Mouse (Mus musculus): Measurements from ENCODE around the gene Ifna13.

Gene Ifna13

GRCm38 (mm10) chr4:88644359-88644758 lies at the start of gene Ifna13:
TSS of gene Ifna13 (minus strand) at chr4:88644459.
- no peak for DNase-seq (ENCODE audit: low spot score in 2 of 2)

DNA sequence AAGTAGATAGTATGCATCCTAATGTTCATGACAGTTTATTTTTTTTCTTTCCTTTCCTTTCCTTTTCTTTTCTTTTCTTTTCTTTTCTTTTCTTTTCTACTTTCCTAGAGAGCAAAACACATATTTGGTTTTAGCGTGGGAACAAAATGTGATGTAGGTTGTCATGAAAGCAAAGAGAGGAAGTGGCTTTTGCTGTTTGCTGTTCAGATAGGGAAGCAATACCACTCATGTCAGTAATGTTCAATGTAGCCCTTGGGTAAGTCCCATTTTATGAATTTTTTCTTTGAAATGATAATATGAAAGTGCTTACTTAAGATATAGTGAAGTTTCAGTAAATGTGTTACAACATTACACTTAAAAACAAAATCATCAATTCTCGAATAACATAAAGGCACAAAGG lies 49.1 kb upstream of the Ifna13 start:
- DNase-seq (ENCODE audit: low spot score in 2 of 2) = no peak

- no peak for DNase-seq (ENCODE audit: low spot score in 2 of 2)
These were observed 48.3 kb upstream of the Ifna13 start for GRCm38 (mm10) chr4:88692537-88692936.

DNA sequence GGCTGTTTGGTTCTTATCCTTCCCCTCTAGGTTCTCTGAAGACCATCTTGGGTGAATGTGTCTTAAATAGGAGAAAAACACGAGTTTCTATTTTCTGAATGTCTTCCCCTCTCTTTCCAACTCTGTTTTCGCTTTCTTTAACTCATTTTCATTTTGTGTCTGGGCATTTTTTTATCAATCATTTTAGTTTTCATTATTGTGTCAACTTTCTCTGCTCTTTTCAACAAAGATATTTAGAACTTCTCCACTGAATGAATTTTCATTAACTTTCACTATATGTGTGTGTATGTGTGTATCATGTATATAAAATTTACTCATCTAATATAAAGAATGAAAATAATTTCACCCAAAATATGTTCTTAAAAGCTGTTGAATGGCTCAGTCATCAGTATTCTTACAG lies 47.0 kb upstream of the Ifna13 start, which contains the start of gene Ifnab:
Gene Ifnab (minus strand): TSS at position 101 of the 400 bp plus-strand sequence.
- no peak for DNase-seq (ENCODE audit: low spot score in 2 of 2)

GRCm38 (mm10) chr4:88683812-88684211 lies 39.6 kb upstream of the Ifna13 start, which contains the start of gene Ifna2:
TSS of gene Ifna2 (minus strand) at chr4:88683912.
- no peak for DNase-seq (ENCODE audit: low spot score in 2 of 2)

- no peak for DNase-seq (ENCODE audit: low spot score in 2 of 2)
These were observed 37.1 kb upstream of the Ifna13 start for GRCm38 (mm10) chr4:88681353-88681752.

GRCm38 (mm10) chr4:88680362-88680761 lies 36.1 kb upstream of the Ifna13 start:
- DNase-seq (ENCODE audit: low spot score in 2 of 2) = peak in 1 of 2 experiments; percentile 34

DNA sequence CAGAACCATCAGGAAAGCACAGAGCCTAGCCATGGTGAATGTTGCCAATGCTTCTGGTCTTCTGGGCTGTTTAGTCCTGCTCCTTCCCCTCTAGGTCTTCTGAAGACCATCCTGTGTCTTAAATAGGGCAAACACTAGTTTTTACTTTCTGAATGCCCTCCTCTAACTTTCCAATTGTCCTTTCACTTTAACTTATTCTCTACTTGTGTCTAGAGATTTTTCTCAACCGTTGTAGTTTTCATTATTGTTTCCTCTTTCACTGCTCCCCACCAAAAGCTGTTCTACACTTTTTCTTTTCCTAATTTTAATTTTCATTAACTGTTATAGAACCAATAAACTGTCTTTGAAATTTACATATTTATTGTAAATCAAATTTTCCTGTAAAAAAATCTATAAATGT lies 32.6 kb upstream of the Ifna13 start, which contains the start of gene Ifna16:
Gene Ifna16 (minus strand): TSS at position 101 of the 400 bp plus-strand sequence.
- no peak for DNase-seq (ENCODE audit: low spot score in 2 of 2)

GRCm38 (mm10) chr4:88655461-88655860 lies 11.2 kb upstream of the Ifna13 start:
- DNase-seq (ENCODE audit: low spot score in 2 of 2) = no peak

DNA sequence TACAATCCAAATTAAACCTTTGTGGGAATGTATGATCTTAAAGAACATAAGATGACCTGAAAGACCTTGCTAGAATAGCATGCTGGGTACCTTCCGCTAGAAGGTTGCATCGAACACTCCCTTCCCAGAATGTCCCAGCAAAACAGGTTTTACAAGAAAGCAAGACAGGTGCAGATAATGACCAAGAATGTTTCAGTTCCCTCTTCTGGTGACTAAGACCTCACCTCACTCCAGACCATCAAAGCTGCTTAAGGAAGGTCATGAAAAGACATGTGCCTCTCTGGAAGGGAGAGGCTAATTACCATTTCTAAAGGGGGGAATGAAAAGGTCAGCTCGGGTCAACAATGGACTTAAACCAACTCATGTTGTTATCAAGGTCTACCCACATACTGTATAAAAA lies 9.4 kb upstream of the Ifna13 start:
- no peak for DNase-seq (ENCODE audit: low spot score in 2 of 2)

- DNase-seq (ENCODE audit: low spot score in 2 of 2) = no peak
These were observed 1.7 kb downstream of the Ifna13 start for GRCm38 (mm10) chr4:88642526-88642925.

DNA sequence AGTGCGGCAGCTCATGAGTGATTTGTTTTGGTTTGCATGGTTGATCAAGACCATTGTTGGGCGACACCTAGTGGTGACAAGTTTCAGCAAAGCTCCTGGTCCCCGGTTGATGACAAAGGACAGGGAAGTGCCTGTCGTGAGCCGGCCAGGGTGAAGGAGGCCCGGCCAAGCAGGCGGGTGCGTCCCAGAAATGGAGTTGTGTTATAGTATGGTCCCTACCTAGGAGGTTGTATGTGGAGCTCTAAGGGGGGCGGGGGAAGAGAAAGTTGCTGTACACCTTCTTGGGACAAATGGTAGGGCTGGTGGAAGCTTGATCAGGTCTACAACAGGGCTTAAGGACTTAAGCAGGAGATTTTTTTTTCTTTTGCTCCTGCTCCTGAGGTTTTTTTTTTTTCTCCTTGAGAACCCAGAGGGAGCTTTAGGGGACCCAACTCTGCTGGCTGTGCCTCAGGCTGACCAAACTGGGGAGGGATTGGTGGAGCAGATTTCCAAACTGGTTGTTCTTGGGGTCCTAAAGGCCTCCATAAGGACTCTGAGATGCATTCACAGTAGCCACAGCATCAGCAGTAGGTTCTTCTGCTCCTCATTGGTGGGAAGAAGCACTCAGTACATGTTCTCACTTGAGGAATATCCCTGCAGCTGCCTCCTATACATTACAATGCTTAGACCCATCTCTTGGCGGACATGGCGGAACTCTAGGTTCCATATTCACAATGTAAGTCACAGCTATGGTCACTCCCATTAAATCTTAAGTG lies 3.0 kb downstream of the Ifna13 start:
- DNase-seq (ENCODE audit: low spot score in 2 of 2) = peak; percentile 86 to 94

DNA sequence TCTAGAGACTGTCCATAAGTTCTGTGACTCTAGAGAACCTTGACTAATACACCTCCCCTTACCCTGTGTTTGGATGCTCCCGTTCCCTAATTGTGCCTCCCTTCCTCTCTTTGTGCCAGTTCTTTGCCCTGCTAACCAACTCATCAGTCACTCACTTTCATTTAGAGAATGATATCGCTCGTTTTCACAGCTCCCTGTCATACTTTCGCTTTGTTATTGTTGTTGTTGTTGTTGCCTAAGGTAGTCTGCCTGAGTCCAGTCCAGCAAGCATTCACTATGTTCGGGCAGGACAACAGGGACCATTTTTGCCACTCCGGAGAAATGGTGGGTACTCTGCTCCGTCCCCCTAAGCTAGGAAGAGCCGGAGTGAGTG lies 3.6 kb downstream of the Ifna13 start:
- DNase-seq (ENCODE audit: low spot score in 2 of 2) = no peak

- no peak for DNase-seq (ENCODE audit: low spot score in 2 of 2)
These were observed 9.9 kb downstream of the Ifna13 start, which contains the start of gene C87499 for GRCm38 (mm10) chr4:88634311-88634710. TSS of gene C87499 (minus strand) at chr4:88634411.

DNA sequence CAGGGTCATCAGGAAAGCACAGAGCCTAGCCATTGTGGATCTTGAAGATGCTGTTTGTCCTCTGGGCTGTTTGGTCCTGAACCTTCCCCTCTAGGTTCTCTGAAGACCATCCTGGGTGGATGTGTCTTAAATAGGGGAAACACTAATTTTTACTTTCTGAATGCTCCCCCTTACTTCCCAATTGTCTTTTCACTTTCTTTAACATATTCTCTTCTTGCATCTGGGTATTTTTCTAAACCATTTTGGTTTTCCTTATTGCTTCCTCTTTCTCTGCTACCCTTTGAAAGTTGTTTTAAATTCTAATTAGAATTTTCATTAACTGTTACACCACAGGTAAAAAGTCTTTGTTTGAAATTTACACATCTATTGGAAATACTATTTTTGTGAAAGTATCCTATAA lies 41.0 kb downstream of the Ifna13 start, which contains the start of gene Ifna12:
Gene Ifna12 (minus strand): TSS at position 101 of the 400 bp plus-strand sequence.
- no peak for DNase-seq (ENCODE audit: low spot score in 2 of 2)

All from right cerebral cortex, postnatal 10 days (tissue).